Mouse (Mus musculus): Measurements from ENCODE around the gene Iqck. TPM values are rescaled to one million over a fixed set of nuclear protein-coding genes. Genes with fewer than 3 reads are reported as not detected.

The Iqck gene
- polyA plus RNA-seq, 1 experiment from 2014 or later = 4.9 TPM

DNA sequence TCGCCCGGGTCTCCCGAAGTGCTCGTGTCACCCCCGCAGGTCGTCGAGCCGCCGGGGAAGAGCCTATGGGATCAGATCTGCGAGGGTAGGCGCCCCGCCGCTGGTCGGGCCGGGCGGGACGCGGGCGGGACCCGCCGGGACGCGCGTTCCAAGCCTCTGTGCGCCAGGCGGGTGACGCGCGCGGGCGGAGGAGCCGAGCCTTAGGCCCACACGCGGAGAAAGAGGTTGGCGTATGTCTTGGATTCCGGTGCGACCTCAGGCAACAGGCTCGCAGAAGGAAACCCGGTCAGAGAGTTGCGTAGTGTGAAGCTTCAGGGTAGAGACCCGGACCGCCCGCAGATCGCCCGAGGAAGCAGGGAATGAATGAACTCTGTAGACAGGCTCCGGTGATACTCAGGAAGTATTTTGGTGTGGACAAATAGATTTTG is 339 bp downstream of the Iqck start, which contains the start of gene Knop1:
Gene Knop1 (minus strand): TSS at position 378 of the 428 bp plus-strand sequence.
- Histone ChIP-seq H3K27me3 (no peaks in the 10 kb centered on the region), H3K4me2 (replicated peaks) (peak within 1 kb of the TSS; percentile 90), H3K36me3 (peaks cover 30% of the 10 kb centered on the region), H3K4me1 (peaks cover 21% of the 10 kb centered on the region), H3K9me3 (replicated peaks) (no peaks in the 10 kb centered on the region), H3K4me3 (peak within 1 kb of the TSS; percentile 90), H3K27ac (peak within 1 kb of the TSS; percentile 74), H3K9ac (peak within 1 kb of the TSS; percentile 76)
- peak; percentile 88 for ATAC-seq (ENCODE audit: low FRiP score)
- under 1% methylated on average over 45 of the region's 46 CpGs for WGBS

DNA sequence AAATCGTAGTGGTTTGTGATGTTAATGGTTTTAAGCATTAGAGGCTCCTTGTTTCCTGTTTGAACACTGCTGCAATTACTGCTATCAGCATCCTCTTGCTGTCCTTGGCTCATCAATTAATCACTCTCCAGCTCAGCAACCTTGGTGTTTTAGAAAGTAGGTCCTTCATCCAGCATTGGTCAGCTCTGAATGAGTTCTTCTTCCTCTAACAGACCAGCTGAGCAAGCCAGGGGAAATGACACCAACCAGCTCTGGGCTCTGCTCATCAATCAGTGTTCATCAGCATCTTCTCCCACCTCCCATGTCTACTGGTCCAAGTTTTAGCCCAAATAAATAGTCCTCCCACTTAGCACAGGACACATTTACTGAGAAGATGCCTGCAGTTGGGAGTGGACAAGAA is 3.1 kb downstream of the Iqck start:
- WGBS = 92% methylated on average over 1 of the region's 1 CpGs
- no peak overlapping the region for H3K4me2 ChIP-seq (replicated peaks)
- no peak for ATAC-seq (ENCODE audit: low FRiP score)

DNA sequence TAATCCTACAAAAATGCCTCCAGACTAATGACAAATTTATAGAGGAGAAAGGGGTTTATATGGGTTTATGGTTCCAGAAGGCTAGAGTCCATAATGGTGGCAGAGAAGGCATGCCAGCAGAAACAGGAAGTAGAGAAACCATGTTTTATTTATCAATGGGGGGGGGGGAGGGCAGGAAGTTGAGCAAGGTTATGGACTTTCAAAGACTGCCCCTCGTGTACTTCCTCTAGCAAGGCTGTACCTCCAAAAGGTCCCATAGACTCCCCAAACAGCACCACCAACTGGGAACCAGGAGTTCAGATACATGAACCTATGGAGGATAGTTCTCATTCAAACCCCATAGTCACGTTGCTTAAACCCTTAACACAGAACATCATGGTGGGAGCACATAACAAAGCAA is 9.8 kb downstream of the Iqck start:
- Histone ChIP-seq H3K27ac (no peak overlapping the region), H3K27me3 (no peaks in the 10 kb centered on the region), H3K4me2 (replicated peaks) (no peak overlapping the region), H3K4me3 (no peak overlapping the region), H3K9me3 (replicated peaks) (no peaks in the 10 kb centered on the region), H3K9ac (no peak overlapping the region), H3K4me1 (no peaks in the 10 kb centered on the region), H3K36me3 (no peaks in the 10 kb centered on the region)
- no peak for ATAC-seq (ENCODE audit: low FRiP score)
- 88% methylated on average over 2 of the region's 2 CpGs for WGBS

More for the DNA sequence above, 3.1 kb downstream of the Iqck start:
- Histone ChIP-seq H3K4me3 (no peak overlapping the region), H3K27ac (no peak overlapping the region), H3K36me3 (0 out of 2 replicates have a peak, but pooled peaks cover 4% of the 10 kb centered on the region), H3K9me3 (replicated peaks) (no peaks in the 10 kb centered on the region), H3K4me1 (peaks cover 18% of the 10 kb centered on the region), H3K27me3 (no peaks in the 10 kb centered on the region), H3K9ac (no peak overlapping the region)

DNA sequence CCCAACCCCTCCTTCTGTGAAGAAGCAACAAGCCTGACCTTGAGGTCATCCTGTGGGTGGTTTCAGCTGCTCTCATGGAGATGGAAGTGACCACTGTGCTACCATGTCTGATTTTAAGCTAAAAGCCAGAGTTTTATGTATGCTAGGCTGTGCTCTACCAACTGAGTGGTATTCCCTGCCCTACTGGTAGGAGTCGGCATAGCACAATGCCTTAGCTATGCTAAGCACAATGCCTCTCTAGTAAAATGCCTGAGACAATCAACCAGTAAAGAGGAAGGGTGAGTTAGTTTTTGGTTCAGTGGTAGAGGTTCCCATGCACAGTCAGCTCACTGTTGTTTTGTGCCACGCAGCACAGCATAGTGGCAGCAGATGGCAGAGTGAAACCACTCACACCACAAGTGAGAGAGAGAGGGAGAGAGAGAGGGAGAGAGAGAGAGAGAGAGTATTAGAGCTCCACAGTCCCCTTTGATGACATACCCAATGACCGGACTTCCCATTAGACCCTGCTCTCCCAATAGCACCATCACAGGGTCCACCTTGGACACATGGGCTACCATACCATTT is 24.0 kb downstream of the Iqck start:
- no peaks in the 10 kb centered on the region for H3K9me3 ChIP-seq (replicated peaks)
- no peak overlapping the region for H3K27ac ChIP-seq
- 0 out of 2 replicates have a peak, but pooled peaks have one; percentile 13 for ATAC-seq (ENCODE audit: low FRiP score)
- no peak overlapping the region for H3K4me3 ChIP-seq
- H3K36me3 ChIP-seq = no peaks in the 10 kb centered on the region
- no peaks in the 10 kb centered on the region for H3K4me1 ChIP-seq
- H3K9ac ChIP-seq = no peak overlapping the region
- WGBS = 81% methylated on average over 3 of the region's 3 CpGs
- no peak overlapping the region for H3K4me2 ChIP-seq (replicated peaks)
- H3K27me3 ChIP-seq = no peaks in the 10 kb centered on the region

DNA sequence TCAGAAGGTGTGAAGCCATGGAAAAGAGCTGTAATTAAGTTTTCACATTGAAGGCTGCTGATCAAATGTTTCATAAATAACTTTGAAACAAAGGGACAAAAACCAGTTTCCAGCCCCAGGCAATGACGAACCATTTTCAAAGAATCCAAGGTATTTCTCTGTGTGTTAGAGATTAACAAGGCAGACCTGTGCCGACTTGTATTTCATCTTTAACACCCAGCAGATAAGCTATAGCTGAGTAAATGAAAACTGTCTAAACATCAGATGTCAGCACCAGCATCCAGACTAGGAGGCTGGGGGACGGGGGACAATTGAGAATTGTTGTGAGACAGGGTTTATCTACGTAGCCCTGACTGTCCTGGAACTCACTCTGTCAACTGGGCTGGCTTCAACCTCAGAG is 28.4 kb downstream of the Iqck start:
- Histone ChIP-seq H3K9me3 (replicated peaks) (no peaks in the 10 kb centered on the region), H3K4me3 (no peak overlapping the region)

DNA sequence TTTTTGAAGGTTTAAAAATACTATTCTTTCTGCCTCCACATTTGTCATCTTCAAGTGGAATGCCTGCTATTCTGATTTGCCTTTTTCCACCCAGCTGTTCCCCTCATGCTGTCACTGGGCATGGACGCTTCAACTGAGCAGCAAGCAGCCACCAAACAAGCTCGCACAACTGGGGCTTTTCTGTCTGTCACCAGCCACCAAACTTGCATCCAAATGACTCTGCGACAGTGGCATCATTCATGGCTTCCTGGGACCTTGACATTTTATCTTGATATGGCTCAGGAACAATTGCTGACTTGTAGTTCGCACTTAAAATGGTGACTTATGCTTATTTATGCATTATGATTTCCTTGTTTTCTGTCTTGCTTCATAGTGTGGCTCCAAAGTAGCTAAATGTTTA is 29.4 kb downstream of the Iqck start:
- 78% methylated on average over 4 of the region's 4 CpGs for WGBS
- H3K9ac ChIP-seq = no peak overlapping the region
- no peak overlapping the region for H3K4me3 ChIP-seq
- H3K27ac ChIP-seq = no peak overlapping the region
- no peaks in the 10 kb centered on the region for H3K36me3 ChIP-seq
- no peak for ATAC-seq (ENCODE audit: low FRiP score)
- no peaks in the 10 kb centered on the region for H3K9me3 ChIP-seq (replicated peaks)
- no peaks in the 10 kb centered on the region for H3K27me3 ChIP-seq
- H3K4me1 ChIP-seq = peaks cover 24% of the 10 kb centered on the region
- no peak overlapping the region for H3K4me2 ChIP-seq (replicated peaks)

More for the DNA sequence above, 28.4 kb downstream of the Iqck start:
- no peak for ATAC-seq (ENCODE audit: low FRiP score)
- 90% methylated on average over 4 of the region's 4 CpGs for whole genome bisulfite sequencing
- Histone ChIP-seq H3K4me1 (peaks cover 17% of the 10 kb centered on the region), H3K36me3 (no peaks in the 10 kb centered on the region), H3K4me2 (replicated peaks) (no peak overlapping the region), H3K27me3 (no peaks in the 10 kb centered on the region), H3K9ac (no peak overlapping the region), H3K27ac (no peak overlapping the region)

DNA sequence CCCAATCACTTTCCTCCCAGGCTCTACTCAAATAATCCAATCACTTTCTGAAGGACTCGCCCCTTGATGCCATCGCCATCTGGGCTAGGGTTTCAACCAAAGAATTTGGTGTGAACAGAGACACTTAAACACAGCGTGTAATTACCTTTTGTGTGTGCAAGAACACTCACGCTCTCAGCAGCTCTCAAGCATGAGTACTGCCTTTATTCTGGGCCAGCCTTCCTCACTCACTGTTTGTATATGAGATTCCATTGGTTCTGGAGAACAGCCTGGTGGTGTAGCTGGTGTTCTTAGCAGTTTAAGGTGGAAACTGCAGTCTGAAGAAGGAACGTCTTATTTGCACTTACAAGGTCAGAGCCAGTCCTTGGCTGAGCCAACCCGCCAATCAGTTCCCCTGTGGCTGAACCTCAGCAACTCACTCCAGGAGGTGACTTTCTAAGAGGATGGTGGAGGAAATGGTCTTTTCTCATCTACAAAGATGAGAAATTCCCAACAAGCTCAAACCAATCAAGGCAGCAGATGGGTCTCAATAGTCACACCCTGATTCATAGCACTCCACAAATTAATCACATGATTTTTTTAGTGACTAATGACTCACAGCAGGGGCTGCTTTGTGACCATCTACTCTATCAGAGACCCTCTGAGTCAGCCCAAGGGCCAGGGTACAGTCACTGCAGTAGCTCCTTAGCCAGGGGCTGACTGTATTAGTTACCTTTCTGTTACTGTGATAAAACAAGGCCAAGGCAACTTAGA is 31.9 kb downstream of the Iqck start:
- Histone ChIP-seq H3K4me2 (replicated peaks) (no peak overlapping the region), H3K4me1 (peaks cover 30% of the 10 kb centered on the region), H3K9ac (no peak overlapping the region), H3K9me3 (replicated peaks) (no peaks in the 10 kb centered on the region), H3K36me3 (no peaks in the 10 kb centered on the region), H3K27me3 (no peaks in the 10 kb centered on the region), H3K27ac (peak overlapping the region; percentile 57), H3K4me3 (no peak overlapping the region)
- ATAC-seq (ENCODE audit: low FRiP score) = peak; percentile 53
- 21% methylated on average over 6 of the region's 6 CpGs for WGBS

DNA sequence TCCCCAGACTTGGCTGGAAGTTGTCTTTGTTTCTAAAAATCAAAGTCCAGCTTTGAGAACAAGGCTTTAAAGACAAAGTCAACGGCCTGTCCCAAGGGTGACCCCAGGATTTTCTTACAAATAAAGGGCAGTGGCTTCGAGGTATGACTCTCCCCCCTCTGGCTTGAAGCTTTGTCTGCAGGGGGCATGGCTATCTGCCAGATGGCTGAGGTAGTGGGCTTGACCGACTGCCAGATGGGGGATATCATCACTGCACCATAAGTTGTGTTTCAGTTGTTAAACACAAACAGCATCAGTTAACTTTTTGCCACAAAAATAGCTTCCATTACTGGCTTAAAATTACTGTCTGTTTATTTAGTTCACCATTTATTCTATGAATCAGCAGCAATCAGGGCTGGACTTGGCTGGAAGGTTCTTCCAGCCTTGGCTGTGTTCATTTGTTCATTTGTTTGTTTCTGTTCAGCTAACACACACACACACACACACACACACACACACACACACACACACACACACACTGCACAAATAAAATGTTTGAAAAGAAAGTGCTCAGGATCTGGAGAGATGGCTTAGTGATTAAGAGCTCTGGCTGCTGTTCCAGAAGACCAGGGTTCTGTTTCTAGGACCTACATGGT is 33.6 kb downstream of the Iqck start:
- WGBS = under 1% methylated on average over 3 of the region's 3 CpGs
- H3K27ac ChIP-seq = peak overlapping the region; percentile 57; the same call in 1 of the 2 replicates
- no peaks in the 10 kb centered on the region for H3K9me3 ChIP-seq (replicated peaks)
- H3K36me3 ChIP-seq = no peaks in the 10 kb centered on the region
- no peak overlapping the region for H3K4me3 ChIP-seq
- no peak overlapping the region for H3K4me2 ChIP-seq (replicated peaks)
- H3K27me3 ChIP-seq = no peaks in the 10 kb centered on the region
- H3K4me1 ChIP-seq = peaks cover 30% of the 10 kb centered on the region
- ATAC-seq (ENCODE audit: low FRiP score) = 0 out of 2 replicates have a peak, but pooled peaks have one; percentile 53
- no peak overlapping the region for H3K9ac ChIP-seq

DNA sequence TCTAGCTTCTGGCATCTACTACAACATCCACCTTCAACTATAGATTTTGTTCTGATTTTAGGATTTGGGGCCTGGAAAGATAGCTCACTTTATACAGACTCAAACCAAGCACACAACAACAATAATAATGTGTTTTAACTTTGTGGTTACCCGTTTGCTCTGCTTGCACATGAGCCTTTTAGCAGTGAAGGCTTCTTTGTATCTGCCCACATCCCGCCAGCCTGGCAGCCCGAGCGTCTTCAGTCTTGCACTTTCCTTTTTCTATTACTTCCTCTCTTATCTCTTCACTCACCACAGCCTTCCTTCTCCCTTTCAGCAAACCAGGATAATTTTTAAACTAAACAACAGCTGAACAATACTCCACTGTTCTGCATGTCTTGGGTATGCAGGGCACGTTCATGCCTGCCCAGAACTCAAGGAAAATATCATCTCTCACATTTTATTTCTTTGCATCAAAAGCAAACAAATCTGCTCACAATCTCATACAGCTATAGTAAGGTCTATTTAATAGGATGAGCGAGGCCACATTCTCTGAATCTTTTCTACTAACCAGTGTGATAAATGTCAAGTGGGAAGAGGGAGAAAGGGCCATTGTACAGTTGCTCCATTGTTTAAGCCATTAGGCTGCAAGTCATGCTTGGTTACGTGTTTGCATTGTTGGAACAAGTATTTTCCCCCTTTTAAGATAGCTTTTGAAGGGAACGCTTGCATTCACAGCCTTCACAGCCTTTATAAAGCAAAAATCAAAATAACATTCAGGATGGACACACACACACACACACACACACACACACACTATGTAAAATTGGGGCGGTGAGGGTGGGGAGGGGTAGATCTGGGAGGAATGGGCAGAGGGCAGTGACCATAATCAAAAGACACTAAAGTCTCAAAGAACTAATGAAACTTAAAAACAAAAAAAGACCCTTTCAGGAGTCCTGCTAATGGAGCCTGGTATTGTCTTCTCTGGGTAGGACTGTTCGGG is 40.2 kb downstream of the Iqck start:
- peak; percentile 74 for ATAC-seq (ENCODE audit: low FRiP score)
- no peak overlapping the region for H3K9ac ChIP-seq
- H3K4me3 ChIP-seq = no peak overlapping the region
- no peaks in the 10 kb centered on the region for H3K27me3 ChIP-seq
- no peak overlapping the region for H3K4me2 ChIP-seq (replicated peaks)
- H3K36me3 ChIP-seq = no peaks in the 10 kb centered on the region
- peaks cover 28% of the 10 kb centered on the region for H3K4me1 ChIP-seq
- 29% methylated on average over 10 of the region's 10 CpGs for WGBS
- H3K9me3 ChIP-seq (replicated peaks) = no peaks in the 10 kb centered on the region
- H3K27ac ChIP-seq = peak overlapping the region; percentile 82

DNA sequence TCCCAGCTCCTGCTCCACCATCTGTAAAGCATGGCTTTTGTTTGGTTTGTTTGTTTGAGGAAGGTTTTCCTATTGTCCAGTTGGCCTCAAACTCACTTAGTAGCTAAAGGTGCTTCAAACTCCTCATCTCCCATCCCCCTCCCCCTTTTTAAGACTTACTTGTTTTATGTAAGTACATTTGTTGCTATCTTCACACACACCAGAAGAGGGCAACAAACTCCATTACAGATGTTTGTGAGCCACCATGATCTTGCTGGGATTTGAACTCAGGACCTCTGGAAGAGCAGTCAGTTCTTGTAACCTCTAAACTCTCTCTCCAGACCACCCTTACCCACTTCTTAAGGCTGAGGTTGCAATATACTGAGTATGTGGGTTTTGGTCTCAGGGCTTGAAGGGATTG is 42.5 kb downstream of the Iqck start:
- no peaks in the 10 kb centered on the region for H3K27me3 ChIP-seq
- H3K4me3 ChIP-seq = no peak overlapping the region
- H3K4me1 ChIP-seq = peaks cover 28% of the 10 kb centered on the region
- no peaks in the 10 kb centered on the region for H3K9me3 ChIP-seq (replicated peaks)
- H3K9ac ChIP-seq = no peak overlapping the region
- H3K4me2 ChIP-seq (replicated peaks) = no peak overlapping the region
- ATAC-seq (ENCODE audit: low FRiP score) = no peak
- H3K27ac ChIP-seq = no peak overlapping the region
- no peaks in the 10 kb centered on the region for H3K36me3 ChIP-seq

DNA sequence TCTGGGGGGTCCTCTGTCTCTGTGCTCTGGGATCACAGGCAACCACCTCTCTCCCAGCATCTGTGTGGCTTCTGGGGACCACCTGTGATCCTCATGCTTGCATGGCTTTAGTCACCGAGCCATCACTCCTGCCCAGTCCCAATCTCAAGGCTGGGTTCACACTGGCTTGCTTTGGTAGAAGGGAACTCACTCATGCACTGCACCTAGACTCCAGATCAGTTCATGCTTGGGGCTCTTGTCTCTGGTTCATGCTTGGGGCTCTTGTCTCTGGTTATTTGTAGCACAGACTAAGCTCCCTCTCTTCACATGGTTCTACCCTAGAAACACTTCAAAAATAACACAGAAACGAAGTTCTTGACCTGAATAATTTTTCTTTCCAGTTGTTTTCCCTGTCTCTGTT is 44.5 kb downstream of the Iqck start:
- 0 out of 2 replicates have a peak overlapping the region, but pooled peaks have one; percentile 23 for H3K27ac ChIP-seq
- 90% methylated on average over 2 of the region's 2 CpGs for WGBS
- H3K9me3 ChIP-seq (replicated peaks) = no peaks in the 10 kb centered on the region
- no peak overlapping the region for H3K9ac ChIP-seq
- peaks cover 27% of the 10 kb centered on the region for H3K4me1 ChIP-seq
- H3K4me2 ChIP-seq (replicated peaks) = no peak overlapping the region
- H3K27me3 ChIP-seq = no peaks in the 10 kb centered on the region
- no peaks in the 10 kb centered on the region for H3K36me3 ChIP-seq
- no peak for ATAC-seq (ENCODE audit: low FRiP score)
- H3K4me3 ChIP-seq = no peak overlapping the region

All from hindbrain, embryonic 12.5 days (tissue).